Mouse (Mus musculus) thymus, adult 2 months (tissue): ENCODE data around the gene Bckdk. TPM values are rescaled to one million over a fixed set of nuclear protein-coding genes. Genes with fewer than 3 reads are reported as not detected.
A peak's percentile ranks its signal among the peaks of the same experiment; 100 is the strongest.
"Not testable (repeated sequence)": the region's sequence is repeated elsewhere in the genome, so short reads cannot be mapped to it uniquely, and the experiment has no call there.

Experiments used
- DNase-seq: peaks from one replicate; pipeline ENCODE4 v3.0.0; 2021
- H3K27ac ChIP-seq: fragments of 200-500 bp; 2 replicates; pipeline ENCODE4 v1.5.1; 2012; ENCODE audit warnings: low read length, control low read depth; ENCODE audit not compliant: control insufficient read depth, insufficient read depth
- H3K27me3 ChIP-seq: fragments of 200-500 bp; 2 replicates; pipeline ENCODE4 v1.6.1; 2012; ENCODE audit warnings: mild to moderate bottlenecking, low read length, moderate library complexity, mixed read lengths; ENCODE audit not compliant: control insufficient read depth, insufficient read depth
- H3K36me3 ChIP-seq: fragments of 200-500 bp; 2 replicates; pipeline ENCODE4 v1.6.1; 2012; ENCODE audit warnings: mild to moderate bottlenecking, low read length, moderate library complexity; ENCODE audit not compliant: control insufficient read depth, insufficient read depth
- H3K4me1 ChIP-seq: fragments of 200-500 bp; replicated peaks from 2 replicates; pipeline ENCODE4 v1.6.1; 2012; ENCODE audit warnings: low read length; ENCODE audit not compliant: control insufficient read depth, insufficient read depth
- H3K4me3 ChIP-seq: fragments of 200-500 bp; 2 replicates; pipeline ENCODE4 v1.5.1; 2012; ENCODE audit warnings: mild to moderate bottlenecking, low read length, control low read depth, moderate library complexity; ENCODE audit not compliant: control insufficient read depth, insufficient read depth
- CTCF ChIP-seq: fragments of 200-500 bp; IDR thresholded peaks from 2 replicates; pipeline ENCODE4 v1.5.1; 2012; ENCODE audit warnings: mild to moderate bottlenecking, control low read depth, low read length, moderate library complexity, borderline replicate concordance; ENCODE audit not compliant: control insufficient read depth, poor library complexity, insufficient read depth; ENCODE audit errors: extremely low read depth
- POLR2A ChIP-seq: fragments of 200-500 bp; IDR thresholded peaks from 2 replicates; pipeline ENCODE4 v1.6.1; 2012; ENCODE audit warnings: mild to moderate bottlenecking, low read length, control low read depth, moderate library complexity; ENCODE audit not compliant: control insufficient read depth, poor library complexity, insufficient read depth; ENCODE audit errors: extremely low read depth
- WGBS: fragments of 180-500 bp; shearing (Covaris S2); methylation state at CpG from one replicate; pipeline ENCODE4 v1.1.7; 2018; 5-methylcytosine and 5-hydroxymethylcytosine counted together
- polyA plus RNA-seq: library from polyadenylated mRNA; depleted of rRNA; stranded (reverse); fragments of >200 nt; gene quantifications from 2 replicates; pipeline ENCODE4 v1.2.3, GENCODE M21; 2012

The Bckdk gene
- polyA plus RNA-seq, 1 experiment: 94.9 TPM

- no peak for TF ChIP-seq CTCF
- TF ChIP-seq POLR2A: no peak
- WGBS: 97% methylated on average over 5 of the region's 5 CpGs
- H3K36me3 ChIP-seq: no peaks in the 10 kb centered on the region
- H3K27ac ChIP-seq: no peak overlapping the region
- no peak overlapping the region for H3K4me3 ChIP-seq
- no peak for DNase-seq
- peaks cover 14% of the 10 kb centered on the region for H3K4me1 ChIP-seq
- H3K27me3 ChIP-seq: no peaks in the 10 kb centered on the region
These were observed 30.2 kb downstream of the Bckdk start for GRCm38 (mm10) chr7:127934075-127934474.

- H3K27ac ChIP-seq: no peak overlapping the region
- H3K36me3 ChIP-seq: no peaks in the 10 kb centered on the region
- peak overlapping the region; percentile 65 for H3K4me3 ChIP-seq
- H3K4me1 ChIP-seq: peaks cover 14% of the 10 kb centered on the region
- H3K27me3 ChIP-seq: no peaks in the 10 kb centered on the region
- TF ChIP-seq CTCF: peak; percentile 96
- peak; percentile 49; the same call in 1 of the 2 replicates for TF ChIP-seq POLR2A
- DNase-seq: peak; percentile 97
- WGBS: 7% methylated on average over 30 of the region's 32 CpGs
These were observed 31.3 kb downstream of the Bckdk start for GRCm38 (mm10) chr7:127935028-127935722.

- Histone ChIP-seq H3K27me3 (no peaks in the 10 kb centered on the region), H3K27ac (no peak overlapping the region), H3K36me3 (no peaks in the 10 kb centered on the region), H3K4me3 (peak overlapping the region; percentile 65), H3K4me1 (peaks cover 14% of the 10 kb centered on the region)
- DNase-seq: no peak
- 2% methylated on average over 38 of the region's 38 CpGs for WGBS
- no peak for TF ChIP-seq POLR2A
- no peak; the same call in 1 of the 2 replicates for TF ChIP-seq CTCF
These were observed 31.9 kb downstream of the Bckdk start for GRCm38 (mm10) chr7:127935748-127936159.

GRCm38 (mm10) chr7:127936216-127936884 is 32.5 kb downstream of the Bckdk start:
- H3K4me3 ChIP-seq: peak overlapping the region; percentile 65; the same call in 1 of the 2 replicates
- no peaks in the 10 kb centered on the region for H3K36me3 ChIP-seq
- H3K4me1 ChIP-seq: peaks cover 13% of the 10 kb centered on the region
- no peak overlapping the region for H3K27ac ChIP-seq
- TF ChIP-seq POLR2A (no peak), CTCF (no peak)
- 80% methylated on average over 18 of the region's 18 CpGs for WGBS
- no peak for DNase-seq
- no peaks in the 10 kb centered on the region for H3K27me3 ChIP-seq

GRCm38 (mm10) chr7:127942097-127942496 is 38.2 kb downstream of the Bckdk start:
- H3K27me3 ChIP-seq, H3K4me1 ChIP-seq, H3K27ac ChIP-seq, H3K36me3 ChIP-seq, DNase-seq, H3K4me3 ChIP-seq: not testable (repeated sequence)
- 56% methylated on average over 2 of the region's 2 CpGs for WGBS

GRCm38 (mm10) chr7:127944614-127945013 is 40.7 kb downstream of the Bckdk start:
- 69% methylated on average over 23 of the region's 23 CpGs for WGBS
- no peak overlapping the region for H3K4me3 ChIP-seq

More at GRCm38 (mm10) chr7:127944614-127945013, 40.7 kb downstream of the Bckdk start:
- no peak overlapping the region for H3K27ac ChIP-seq
- H3K4me1 ChIP-seq: no peaks in the 10 kb centered on the region
- DNase-seq: no peak
- no peak for TF ChIP-seq CTCF
- TF ChIP-seq POLR2A: no peak
- H3K36me3 ChIP-seq: no peaks in the 10 kb centered on the region
- no peaks in the 10 kb centered on the region for H3K27me3 ChIP-seq
